Mouse (Mus musculus): ENCODE data around the gene Gatb. TPM values are rescaled to one million over a fixed set of nuclear protein-coding genes. Genes with fewer than 3 reads are reported as not detected.

Gene Gatb
- polyA plus RNA-seq, 1 experiment = 0.07 TPM

GRCm38 (mm10) chr3:85661926-85662813 is 88.3 kb downstream of the Gatb start:
- Histone ChIP-seq H3K27me3 (ENCODE audit: control insufficient read depth) (no peaks in the 10 kb centered on the region; the same call in 1 of the 2 replicates), H3K4me1 (ENCODE audit: control insufficient read depth) (no peaks in the 10 kb centered on the region), H3K4me3 (replicated peaks) (no peak overlapping the region), H3K9me3 (ENCODE audit: control insufficient read depth, low read length) (no peaks in the 10 kb centered on the region), H3K36me3 (ENCODE audit: control insufficient read depth) (no peaks in the 10 kb centered on the region)
- TF ChIP-seq TAL1 (IDR thresholded peaks at IDR 0.05; ENCODE audit: low read length) = no peak

GRCm38 (mm10) chr3:85663826-85664225 is 89.9 kb downstream of the Gatb start:
- no peaks in the 10 kb centered on the region for H3K9me3 ChIP-seq (ENCODE audit: control insufficient read depth, low read length)
- TF ChIP-seq GATA1 (IDR thresholded peaks at IDR 0.05; ENCODE audit: low read length) (no peak), TAL1 (IDR thresholded peaks at IDR 0.05; ENCODE audit: low read length) (no peak)
- H3K27me3 ChIP-seq (ENCODE audit: control insufficient read depth) = no peaks in the 10 kb centered on the region; the same call in 1 of the 2 replicates
- H3K36me3 ChIP-seq (ENCODE audit: control insufficient read depth) = no peaks in the 10 kb centered on the region
- no peaks in the 10 kb centered on the region for H3K4me1 ChIP-seq (ENCODE audit: control insufficient read depth)
- no peak overlapping the region for H3K4me3 ChIP-seq (replicated peaks)

- H3K36me3 ChIP-seq (ENCODE audit: control insufficient read depth) = no peaks in the 10 kb centered on the region
- no peaks in the 10 kb centered on the region; the same call in 1 of the 2 replicates for H3K27me3 ChIP-seq (ENCODE audit: control insufficient read depth)
- H3K4me3 ChIP-seq (replicated peaks) = no peak overlapping the region
- TF ChIP-seq TAL1 (IDR thresholded peaks at IDR 0.05; ENCODE audit: low read length) = no peak
- no peak for TF ChIP-seq GATA1 (IDR thresholded peaks at IDR 0.05; ENCODE audit: low read length)
- no peaks in the 10 kb centered on the region for H3K4me1 ChIP-seq (ENCODE audit: control insufficient read depth)
- no peaks in the 10 kb centered on the region for H3K9me3 ChIP-seq (ENCODE audit: control insufficient read depth, low read length)
Measured at GRCm38 (mm10) chr3:85664591-85665171, 90.8 kb downstream of the Gatb start.

- TF ChIP-seq GATA1 (IDR thresholded peaks at IDR 0.05; ENCODE audit: low read length) (no peak), TAL1 (IDR thresholded peaks at IDR 0.05; ENCODE audit: low read length) (no peak)
- H3K4me3 ChIP-seq (replicated peaks) = no peak overlapping the region
- no peaks in the 10 kb centered on the region for H3K9me3 ChIP-seq (ENCODE audit: control insufficient read depth, low read length)
- no peaks in the 10 kb centered on the region; the same call in 1 of the 2 replicates for H3K27me3 ChIP-seq (ENCODE audit: control insufficient read depth)
- no peaks in the 10 kb centered on the region; the same call in none of the 2 replicates for H3K4me1 ChIP-seq (ENCODE audit: control insufficient read depth)
- no peaks in the 10 kb centered on the region for H3K36me3 ChIP-seq (ENCODE audit: control insufficient read depth)
Measured at GRCm38 (mm10) chr3:85666166-85666565, 92.2 kb downstream of the Gatb start.

- no peaks in the 10 kb centered on the region for H3K27me3 ChIP-seq (ENCODE audit: control insufficient read depth)
- H3K9me3 ChIP-seq (ENCODE audit: control insufficient read depth, low read length) = no peaks in the 10 kb centered on the region
- H3K36me3 ChIP-seq (ENCODE audit: control insufficient read depth) = no peaks in the 10 kb centered on the region
- H3K4me1 ChIP-seq (ENCODE audit: control insufficient read depth) = no peaks in the 10 kb centered on the region; the same call in none of the 2 replicates
- H3K4me3 ChIP-seq (replicated peaks) = no peak overlapping the region
- TF ChIP-seq GATA1 (IDR thresholded peaks at IDR 0.05; ENCODE audit: low read length) = no peak
- no peak for TF ChIP-seq TAL1 (IDR thresholded peaks at IDR 0.05; ENCODE audit: low read length)
Measured at GRCm38 (mm10) chr3:85666736-85667135, 92.8 kb downstream of the Gatb start.

- Histone ChIP-seq H3K27me3 (ENCODE audit: control insufficient read depth) (no peaks in the 10 kb centered on the region), H3K4me1 (ENCODE audit: control insufficient read depth) (no peaks in the 10 kb centered on the region; the same call in none of the 2 replicates), H3K4me3 (replicated peaks) (no peak overlapping the region), H3K9me3 (ENCODE audit: control insufficient read depth, low read length) (no peaks in the 10 kb centered on the region), H3K36me3 (ENCODE audit: control insufficient read depth) (no peaks in the 10 kb centered on the region)
- TF ChIP-seq GATA1 (IDR thresholded peaks at IDR 0.05; ENCODE audit: low read length) (no peak), TAL1 (IDR thresholded peaks at IDR 0.05; ENCODE audit: low read length) (no peak)
Measured at GRCm38 (mm10) chr3:85667683-85668082, 93.8 kb downstream of the Gatb start.

GRCm38 (mm10) chr3:85669844-85670243 is 95.9 kb downstream of the Gatb start:
- no peak for TF ChIP-seq GATA1 (IDR thresholded peaks at IDR 0.05; ENCODE audit: low read length)
- no peak for TF ChIP-seq TAL1 (IDR thresholded peaks at IDR 0.05; ENCODE audit: low read length)
- no peak overlapping the region for H3K4me3 ChIP-seq (replicated peaks)
- no peaks in the 10 kb centered on the region for H3K27me3 ChIP-seq (ENCODE audit: control insufficient read depth)
- no peaks in the 10 kb centered on the region; the same call in none of the 2 replicates for H3K4me1 ChIP-seq (ENCODE audit: control insufficient read depth)
- H3K9me3 ChIP-seq (ENCODE audit: control insufficient read depth, low read length) = no peaks in the 10 kb centered on the region
- H3K36me3 ChIP-seq (ENCODE audit: control insufficient read depth) = no peaks in the 10 kb centered on the region

- Histone ChIP-seq H3K4me3 (replicated peaks) (no peak overlapping the region), H3K4me1 (ENCODE audit: control insufficient read depth) (peaks cover 30% of the 10 kb centered on the region), H3K36me3 (ENCODE audit: control insufficient read depth) (no peaks in the 10 kb centered on the region), H3K9me3 (ENCODE audit: control insufficient read depth, low read length) (no peaks in the 10 kb centered on the region), H3K27me3 (ENCODE audit: control insufficient read depth) (no peaks in the 10 kb centered on the region)
- TF ChIP-seq GATA1 (IDR thresholded peaks at IDR 0.05; ENCODE audit: low read length) (no peak), TAL1 (IDR thresholded peaks at IDR 0.05; ENCODE audit: low read length) (no peak)
Measured at GRCm38 (mm10) chr3:85677133-85677532, 103.2 kb downstream of the Gatb start.

- no peaks in the 10 kb centered on the region for H3K36me3 ChIP-seq (ENCODE audit: control insufficient read depth)
- H3K4me3 ChIP-seq (replicated peaks) = no peak overlapping the region
- TF ChIP-seq GATA1 (IDR thresholded peaks at IDR 0.05; ENCODE audit: low read length) (no peak), TAL1 (IDR thresholded peaks at IDR 0.05; ENCODE audit: low read length) (no peak)
- H3K9me3 ChIP-seq (ENCODE audit: control insufficient read depth, low read length) = no peaks in the 10 kb centered on the region
- peaks cover 30% of the 10 kb centered on the region for H3K4me1 ChIP-seq (ENCODE audit: control insufficient read depth)
- no peaks in the 10 kb centered on the region for H3K27me3 ChIP-seq (ENCODE audit: control insufficient read depth)
Measured at GRCm38 (mm10) chr3:85677952-85678351, 104.0 kb downstream of the Gatb start.
